Mouse (Mus musculus) heart, postnatal 4 days (tissue): Measurements from ENCODE around the gene Rdh1. TPM values are rescaled to one million over a fixed set of nuclear protein-coding genes. Genes with fewer than 3 reads are reported as not detected.
A peak's percentile ranks its signal among the peaks of the same experiment; 100 is the strongest.
"Not testable (repeated sequence)": the region's sequence is repeated elsewhere in the genome, so short reads cannot be mapped to it uniquely, and the experiment has no call there.

ENCODE experiments used
- DNase-seq: peaks from one replicate; pipeline ENCODE4 v3.0.0; 2021
- total RNA-seq, 2 experiments: library from RNA; stranded (reverse); gene quantifications; 2 replicates each; pipeline ENCODE4 v1.2.3; 2021

Gene Rdh1
- total RNA-seq, 2 experiments from 2014 or later = 0.14 TPM

DNA sequence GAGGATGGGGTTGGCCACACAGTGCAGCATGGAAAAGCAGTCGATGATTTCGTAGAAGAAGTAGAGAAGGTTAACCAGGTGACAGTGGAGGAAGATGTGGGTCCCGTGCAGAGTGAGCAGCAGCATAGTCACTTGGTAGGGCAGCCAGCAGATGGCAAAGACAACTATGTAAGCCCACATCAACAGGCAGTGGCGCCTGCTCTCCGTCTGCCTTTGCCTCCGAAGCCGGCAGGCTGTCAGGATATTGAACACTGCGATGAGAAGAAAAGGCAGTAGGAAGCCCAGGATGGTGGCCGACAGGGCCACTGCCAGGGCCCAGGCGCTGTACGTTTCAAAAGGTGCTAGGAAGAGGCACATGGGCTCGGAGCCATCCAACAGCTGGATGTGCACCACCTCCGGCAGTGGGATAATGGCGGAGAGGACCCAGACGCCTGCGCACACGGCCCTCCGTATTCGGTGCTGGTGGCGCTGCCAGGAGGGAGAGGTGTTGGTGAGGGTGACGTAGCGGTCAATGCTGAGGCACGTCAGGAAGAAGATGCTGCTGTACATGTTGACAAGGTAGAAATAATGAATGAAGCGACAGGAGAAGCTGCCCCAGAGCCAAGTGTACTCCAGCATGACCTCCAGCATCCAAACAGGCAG lies 9.3 kb upstream of the Rdh1 start:
- DNase-seq = no peak

GRCm38 (mm10) chr10:127751548-127751947 lies 8.0 kb upstream of the Rdh1 start, which contains the start of gene Gpr182:
Gene Gpr182 (minus strand): TSS chr10:127751732.
- peak; percentile 54 for DNase-seq

GRCm38 (mm10) chr10:127754566-127755166 lies 4.9 kb upstream of the Rdh1 start:
- peak; percentile 54 for DNase-seq

DNA sequence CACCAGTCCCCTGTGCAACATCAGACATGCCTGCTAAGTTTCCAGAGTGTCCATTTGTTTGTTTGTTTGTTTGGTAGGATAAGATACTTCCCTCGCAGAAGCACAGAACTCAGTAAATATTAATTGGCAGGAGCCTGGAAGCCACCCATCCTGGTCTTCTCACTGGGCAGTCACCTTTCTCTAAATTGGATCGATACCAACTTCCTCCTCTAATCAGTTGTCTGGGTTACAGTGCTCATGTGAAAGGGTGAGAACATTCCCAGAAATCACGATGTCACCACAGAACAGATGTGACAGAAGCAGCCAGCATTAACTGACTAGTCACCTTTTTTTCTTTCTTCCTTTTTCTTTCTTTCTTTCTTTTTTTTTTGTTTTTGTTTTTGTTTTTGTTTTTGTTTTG lies 4.3 kb upstream of the Rdh1 start:
- no peak for DNase-seq

DNA sequence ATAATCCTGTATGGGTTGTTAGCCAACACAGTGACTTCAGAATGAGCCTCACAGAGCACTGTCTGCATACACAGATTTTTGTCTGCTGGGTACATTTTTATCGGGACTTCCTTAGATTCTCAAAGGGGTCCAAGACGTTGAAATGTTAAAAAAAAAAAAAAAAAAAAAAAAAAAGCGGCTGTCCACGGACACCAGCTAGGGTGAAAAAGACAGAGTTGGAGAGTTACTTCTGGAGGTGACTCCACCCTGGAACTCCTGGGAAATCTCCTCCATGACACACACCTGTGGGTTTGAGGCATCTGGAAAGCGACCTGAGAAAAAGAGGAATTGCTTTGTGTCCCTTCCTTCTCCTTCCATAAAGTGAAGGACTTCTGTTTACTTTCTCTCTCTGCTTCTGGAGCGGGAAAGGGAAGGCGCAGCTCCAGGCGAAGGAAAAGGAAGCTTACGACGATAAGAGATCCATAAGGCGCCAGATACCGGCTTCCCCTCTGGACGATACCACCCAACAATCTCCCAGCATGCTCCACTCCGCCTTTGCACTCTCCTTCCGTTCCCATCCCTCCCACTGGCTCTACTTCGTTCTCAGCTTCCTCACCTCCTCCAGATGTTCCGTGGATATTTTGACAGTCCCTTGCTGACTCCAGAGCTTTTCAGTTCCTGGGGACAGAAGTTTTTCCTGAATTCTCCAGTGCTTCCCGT lies 3.6 kb upstream of the Rdh1 start:
- peak; percentile 50 for DNase-seq

DNA sequence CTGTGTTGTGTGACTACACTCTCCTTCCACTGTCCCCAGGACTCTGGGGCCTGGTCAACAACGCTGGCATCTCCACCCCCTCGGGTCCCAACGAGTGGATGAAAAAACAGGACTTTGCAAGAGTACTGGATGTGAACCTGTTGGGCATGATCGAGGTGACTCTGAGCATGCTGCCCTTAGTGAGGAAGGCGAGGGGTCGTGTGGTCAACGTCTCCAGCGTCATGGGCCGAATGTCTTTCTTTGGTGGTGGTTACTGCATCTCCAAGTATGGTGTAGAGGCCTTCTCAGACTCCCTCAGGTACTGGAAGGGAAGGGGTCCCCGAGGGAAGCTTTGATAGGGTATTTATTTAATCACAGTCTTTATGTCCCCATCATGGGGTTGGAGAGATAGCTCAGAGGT lies 3.4 kb downstream of the Rdh1 start:
- not testable (repeated sequence) for DNase-seq

DNA sequence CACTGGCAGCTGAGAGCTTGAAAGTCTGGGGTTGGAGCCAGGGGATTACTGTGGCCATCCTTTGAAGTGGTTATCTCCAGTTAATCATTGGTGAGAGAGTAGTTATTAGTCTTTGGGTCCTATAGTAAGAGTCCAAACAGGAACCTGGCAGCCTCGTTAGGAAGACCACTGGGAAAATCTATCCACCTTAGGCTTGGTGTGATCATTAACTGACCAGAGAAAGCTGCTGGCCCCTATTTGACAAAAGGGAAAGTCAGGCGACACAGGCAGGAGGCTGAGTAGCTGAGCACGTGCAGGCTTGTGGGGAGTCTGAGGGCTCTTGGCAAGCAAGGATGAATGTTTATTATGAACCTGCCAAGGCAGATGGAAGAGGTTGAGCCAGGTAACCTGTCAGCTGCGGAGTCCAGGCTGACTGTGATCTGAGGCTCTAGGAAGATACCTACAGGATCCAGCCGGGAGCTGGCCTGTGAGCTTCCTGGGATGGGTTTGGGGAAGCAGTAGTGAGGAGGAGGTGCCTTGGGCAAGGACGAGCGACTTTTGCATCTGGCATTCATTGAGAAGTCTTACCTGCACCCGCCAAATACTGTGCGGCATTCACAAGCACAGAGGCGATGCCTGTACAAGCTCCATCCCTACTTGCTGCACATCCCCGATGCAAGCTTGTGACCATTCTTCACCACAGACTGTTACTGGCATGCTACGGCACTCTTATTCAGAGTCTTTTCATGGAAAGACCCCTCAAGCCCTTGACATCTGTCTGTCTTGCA lies 4.6 kb downstream of the Rdh1 start:
- no peak for DNase-seq

DNA sequence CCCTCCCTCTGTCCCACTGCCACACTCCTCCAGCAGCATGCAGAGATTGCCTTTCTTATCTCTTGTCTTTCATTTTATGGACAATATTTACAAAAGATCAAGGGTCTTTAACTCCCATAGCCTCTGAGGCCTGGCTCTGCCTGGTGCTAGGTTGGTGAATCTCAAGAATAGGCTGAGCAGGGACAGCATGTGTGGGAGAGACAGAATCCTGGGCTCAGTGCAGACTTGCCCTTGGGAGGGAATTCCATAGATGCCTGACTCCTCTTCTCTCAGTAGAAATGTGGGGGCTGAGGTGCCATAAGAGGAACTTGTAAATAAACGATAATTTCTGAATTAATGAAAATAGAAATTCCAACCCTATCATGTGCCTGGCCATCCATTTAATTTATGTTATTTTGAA lies 7.0 kb downstream of the Rdh1 start:
- DNase-seq = no peak

DNA sequence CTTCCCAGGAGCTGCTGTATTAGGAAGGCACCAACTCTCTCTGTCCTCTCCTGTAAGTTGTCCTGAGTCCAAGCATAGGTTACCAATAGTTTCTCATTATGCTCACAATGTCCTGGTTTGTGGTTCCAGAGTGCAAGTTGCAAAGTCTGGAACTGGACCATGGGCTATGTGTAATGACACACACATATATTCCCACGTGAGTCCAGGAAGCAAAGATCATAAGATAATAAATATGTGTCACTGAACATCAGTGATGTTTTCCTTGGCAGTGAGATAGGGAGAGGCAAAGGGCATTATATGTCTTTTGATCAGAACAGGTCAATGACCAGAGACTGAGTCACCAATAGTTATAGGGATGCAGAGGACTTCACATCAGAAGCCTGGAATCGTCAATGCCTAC lies 16.5 kb downstream of the Rdh1 start, which contains the start of gene Rdh9:
Gene Rdh9 (plus strand): TSS at position 376 of the 400 bp plus-strand sequence.
- DNase-seq = no peak

DNA sequence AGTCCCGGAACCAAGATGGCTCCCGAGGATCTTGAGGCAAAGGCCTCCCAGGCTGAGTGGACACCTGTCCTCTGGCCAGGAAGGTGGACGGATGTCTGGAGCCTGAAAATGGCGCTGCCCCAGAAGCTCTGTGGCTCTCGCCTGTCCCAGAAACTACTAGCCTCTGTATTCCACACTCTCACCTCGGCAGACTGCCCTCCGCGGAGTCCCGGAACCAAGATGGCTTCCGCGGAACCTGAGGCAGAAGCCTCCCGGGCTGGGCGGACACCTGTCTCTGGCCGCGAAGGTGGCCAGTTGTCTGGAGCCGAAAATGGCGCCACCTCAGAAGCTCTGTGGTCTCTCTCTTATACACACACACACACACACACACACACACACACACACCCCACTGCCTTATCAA lies 22.8 kb downstream of the Rdh1 start:
- DNase-seq = not testable (repeated sequence)

DNA sequence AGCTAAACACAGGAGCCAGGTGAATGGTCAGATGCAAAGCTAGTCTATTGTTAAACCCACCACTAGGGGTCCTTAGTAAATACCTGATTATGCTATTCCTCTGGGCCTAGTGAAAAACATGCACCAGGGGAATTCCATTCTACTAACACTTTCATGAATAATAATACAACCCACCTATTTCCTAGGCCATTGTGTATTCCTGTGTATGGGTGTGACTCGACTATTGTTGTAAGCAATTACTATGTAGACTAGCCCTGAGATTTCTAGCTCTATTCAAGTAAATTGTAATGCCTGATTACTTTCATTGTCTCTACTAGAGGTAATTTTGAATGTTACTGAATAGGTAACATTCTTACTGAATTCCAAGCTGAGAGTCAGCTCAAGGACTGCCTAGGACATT lies 25.9 kb downstream of the Rdh1 start:
- not testable (repeated sequence) for DNase-seq

DNA sequence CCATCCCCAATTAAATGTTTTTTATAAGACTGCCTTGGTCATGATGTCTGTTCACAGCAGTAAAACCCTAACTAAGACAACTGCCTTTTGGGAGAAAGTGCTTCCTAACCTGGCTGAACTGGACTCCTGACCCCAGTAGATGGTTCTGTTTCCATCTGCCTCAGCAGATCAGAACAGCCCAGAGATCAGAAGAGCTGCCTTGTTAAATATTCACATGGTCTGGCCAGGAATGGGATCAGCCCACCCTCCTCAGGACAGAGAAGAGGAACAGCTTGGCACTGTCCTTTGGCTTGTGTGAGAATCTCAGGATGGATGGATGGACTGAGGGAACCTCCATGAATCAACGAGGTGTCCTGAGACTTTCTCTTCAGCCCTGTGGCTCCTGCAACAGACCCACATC lies 39.8 kb downstream of the Rdh1 start:
- no peak for DNase-seq

DNA sequence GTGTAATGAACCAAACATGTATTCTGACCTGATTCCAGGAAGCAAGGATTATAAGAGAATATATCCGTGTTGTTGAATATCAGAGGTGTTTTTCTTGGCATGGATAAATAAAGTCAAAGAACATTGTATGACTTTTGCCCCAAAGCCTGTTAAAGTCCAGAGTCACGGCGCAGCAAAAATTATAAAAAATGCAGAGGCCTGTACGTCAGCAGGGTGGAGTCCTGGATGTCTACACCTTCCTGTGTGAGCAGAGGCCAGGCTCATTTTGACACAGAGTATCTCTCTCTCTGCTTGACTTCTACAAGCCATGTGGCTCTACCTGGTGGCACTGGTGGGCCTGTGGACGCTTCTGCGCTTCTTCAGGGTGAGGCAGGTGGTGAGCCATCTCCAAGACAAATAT lies 41.4 kb downstream of the Rdh1 start, which contains the start of gene Rdh16:
Gene Rdh16 (plus strand): TSS at position 262 of the 400 bp plus-strand sequence.
- no peak for DNase-seq

GRCm38 (mm10) chr10:127801612-127802011 lies 42.1 kb downstream of the Rdh1 start:
- DNase-seq = no peak

DNA sequence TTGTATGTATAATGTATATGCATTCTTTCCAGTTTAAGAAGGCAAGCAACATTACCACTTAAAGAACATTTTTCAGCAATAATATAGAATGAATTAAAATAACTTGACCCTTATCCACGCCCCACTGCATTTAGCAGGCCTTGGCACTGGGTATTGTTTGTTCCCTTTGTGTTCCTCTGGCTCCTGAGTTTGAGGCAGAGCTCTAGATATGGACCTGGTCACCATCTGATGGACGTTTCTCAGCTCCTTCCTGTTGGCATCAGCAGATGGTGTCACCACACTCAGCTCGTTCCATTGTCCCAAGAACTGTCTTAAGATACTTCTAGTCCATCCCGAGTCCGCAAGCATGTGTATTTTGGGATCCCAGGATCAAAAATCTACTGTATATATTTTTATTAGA lies 42.7 kb downstream of the Rdh1 start:
- DNase-seq = no peak

- DNase-seq = no peak
These were observed 44.9 kb downstream of the Rdh1 start for GRCm38 (mm10) chr10:127804416-127804815.

DNA sequence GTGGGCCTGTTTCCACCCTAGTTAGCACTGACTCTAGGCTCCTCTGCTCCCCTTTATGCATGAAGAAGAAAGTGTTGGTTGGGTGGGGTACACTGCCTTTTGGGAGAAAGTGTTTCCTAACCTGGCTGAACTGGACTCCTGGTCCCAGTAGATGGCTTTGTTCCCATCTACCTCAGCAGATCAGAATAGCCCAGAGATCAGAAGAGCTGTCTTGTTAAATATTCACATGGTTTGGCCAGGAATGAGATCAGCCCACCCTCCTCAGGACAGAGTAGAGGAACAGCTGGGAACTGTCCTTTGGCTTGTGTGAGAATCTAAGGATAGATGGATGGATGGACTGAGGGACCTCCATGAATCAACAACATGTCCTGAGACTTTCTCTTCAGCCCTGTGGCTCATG lies 56.4 kb downstream of the Rdh1 start:
- no peak for DNase-seq

DNA sequence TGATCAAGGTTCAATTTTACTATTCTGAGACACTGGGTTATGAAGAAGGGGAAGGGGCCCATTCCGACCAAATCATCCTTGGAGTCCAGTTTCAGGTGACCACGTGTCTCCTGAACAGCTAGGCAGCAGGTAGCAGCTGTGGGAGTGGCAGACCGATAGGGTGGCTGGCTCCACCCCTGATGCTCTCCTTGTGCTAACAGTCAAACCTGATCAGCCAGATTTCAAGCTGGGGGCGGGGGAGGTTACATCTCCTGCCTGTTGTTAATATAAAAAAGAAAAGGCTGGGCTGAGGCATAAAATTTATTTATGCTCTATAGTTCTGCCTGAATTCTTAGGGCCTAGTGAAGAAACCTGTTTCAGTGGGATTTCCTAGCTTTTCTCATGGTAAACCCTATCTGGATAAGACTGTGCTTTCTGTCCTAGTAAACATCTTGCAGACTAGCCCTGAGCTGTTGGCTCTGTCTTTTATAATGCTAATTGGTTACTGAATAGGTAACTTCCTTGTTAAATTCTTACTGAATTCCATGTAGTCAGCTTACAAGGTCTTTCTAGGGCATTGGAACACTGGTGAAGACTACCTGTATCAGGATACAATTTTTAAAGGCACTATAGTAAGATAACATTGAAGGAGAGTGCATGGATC lies 57.9 kb downstream of the Rdh1 start:
- not testable (repeated sequence) for DNase-seq
